Mouse (Mus musculus): Measurements from ENCODE around the gene Plcb1. TPM values are rescaled to one million over a fixed set of nuclear protein-coding genes. Genes with fewer than 3 reads are reported as not detected.

Plcb1 gene
- polyA plus RNA-seq, 1 experiment from 2014 or later: 10.7 TPM

- Histone ChIP-seq H3K4me3 (replicated peaks) (no peak overlapping the region), H3K4me2 (replicated peaks) (no peak overlapping the region), H3K4me1 (no peaks in the 10 kb centered on the region), H3K27me3 (no peaks in the 10 kb centered on the region), H3K9me3 (replicated peaks) (no peaks in the 10 kb centered on the region), H3K36me3 (no peaks in the 10 kb centered on the region), H3K27ac (replicated peaks) (no peak overlapping the region), H3K9ac (no peak overlapping the region)
- 87% methylated on average over 4 of the region's 4 CpGs for WGBS
- no peak for ATAC-seq (ENCODE audit: insufficient number of reproducible peaks, low FRiP score, low TSS enrichment, low read depth)
These were observed 57.0 kb downstream of the Plcb1 start for GRCm38 (mm10) chr2:134842883-134843282.

DNA sequence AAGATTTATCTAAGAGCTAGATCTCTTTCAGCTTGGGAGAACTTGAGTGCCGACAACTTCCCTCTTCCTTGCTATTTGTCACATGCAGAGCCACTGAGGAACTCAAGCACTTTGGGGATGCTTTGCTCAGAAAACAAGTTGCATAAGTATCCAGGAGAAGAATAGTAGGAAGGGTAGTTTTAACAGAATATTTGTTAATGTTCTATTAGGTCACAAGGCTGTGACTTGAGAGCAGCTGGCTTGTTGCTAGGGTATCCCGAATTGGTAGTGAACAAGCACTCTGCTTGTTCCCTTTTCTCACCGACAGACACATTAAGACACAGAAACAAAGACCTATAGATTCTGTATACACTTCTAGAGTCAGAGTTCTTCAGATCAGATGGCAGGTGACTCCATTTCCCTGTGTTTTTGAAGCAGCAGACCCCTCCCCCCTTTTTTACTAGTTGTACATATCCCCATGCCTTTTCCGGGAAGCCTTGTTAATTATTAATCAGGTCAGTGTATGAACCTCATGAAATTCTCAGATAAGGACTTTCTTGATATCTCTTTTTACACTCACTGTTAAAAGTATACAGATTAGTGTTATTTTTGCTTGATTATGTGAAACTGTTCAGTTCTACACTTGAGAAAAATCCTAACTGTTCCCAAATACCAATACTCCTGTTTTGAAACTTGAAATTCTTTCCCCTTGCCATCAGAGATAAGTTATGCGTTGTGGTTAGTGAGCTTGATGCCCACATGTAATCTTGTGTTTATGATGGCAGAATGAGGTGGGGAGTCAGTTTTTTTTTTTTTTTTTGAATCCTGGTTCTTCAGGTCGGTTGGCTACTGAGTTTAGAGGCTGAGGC is 58.7 kb downstream of the Plcb1 start:
- no peaks in the 10 kb centered on the region for H3K36me3 ChIP-seq
- no peak overlapping the region for H3K4me3 ChIP-seq (replicated peaks)
- H3K27me3 ChIP-seq: no peaks in the 10 kb centered on the region
- no peaks in the 10 kb centered on the region for H3K4me1 ChIP-seq
- H3K27ac ChIP-seq (replicated peaks): no peak overlapping the region
- H3K4me2 ChIP-seq (replicated peaks): no peak overlapping the region
- no peak overlapping the region for H3K9ac ChIP-seq
- WGBS: 72% methylated on average over 6 of the region's 6 CpGs
- no peaks in the 10 kb centered on the region for H3K9me3 ChIP-seq (replicated peaks)
- ATAC-seq (ENCODE audit: insufficient number of reproducible peaks, low FRiP score, low TSS enrichment, low read depth): no peak

DNA sequence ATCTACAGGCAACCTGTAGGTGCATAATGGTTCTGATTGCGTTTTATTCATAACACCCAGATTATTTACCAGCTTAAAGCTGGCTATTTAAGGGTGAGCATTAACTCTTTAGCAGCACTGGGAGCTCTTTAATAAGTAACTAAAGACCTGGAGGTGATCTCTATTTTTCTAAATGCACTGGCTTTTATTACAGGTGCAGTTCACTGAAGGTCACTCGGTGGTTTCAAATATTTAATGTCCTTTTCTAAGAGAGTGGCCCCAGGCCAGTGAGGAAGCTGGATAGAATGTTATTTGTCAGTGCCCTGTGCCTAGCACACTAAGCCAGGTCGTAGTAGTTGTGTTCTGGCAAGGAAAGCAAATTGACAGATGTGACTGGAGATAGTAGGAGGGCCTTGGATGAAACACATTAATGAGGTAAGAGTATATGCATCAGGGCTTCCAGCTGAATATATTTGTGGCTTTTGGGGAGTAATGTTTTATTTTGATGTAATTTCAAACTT is 59.4 kb downstream of the Plcb1 start:
- 57% methylated on average over 3 of the region's 3 CpGs for WGBS

DNA sequence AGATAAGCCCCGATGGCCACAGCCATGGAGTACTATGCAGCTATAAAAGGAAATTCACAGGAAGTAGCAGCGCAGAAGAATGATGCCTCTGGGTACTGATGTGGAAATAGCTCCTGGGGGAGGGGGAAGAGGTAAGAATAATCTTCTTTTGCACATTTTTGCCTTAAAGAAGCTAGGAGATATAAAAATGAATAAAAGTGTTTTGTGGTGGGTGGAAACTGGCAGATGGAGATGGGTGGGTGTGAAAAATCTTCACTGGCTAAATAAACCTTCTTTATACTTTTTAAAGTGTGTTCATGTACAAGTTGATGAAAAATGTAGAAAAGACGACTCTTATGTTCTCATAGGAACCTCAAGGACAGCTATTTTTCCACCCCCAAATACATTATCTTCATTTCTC is 60.7 kb downstream of the Plcb1 start:
- 86% methylated on average over 3 of the region's 3 CpGs for WGBS

More for the DNA sequence above, 59.4 kb downstream of the Plcb1 start:
- no peak for ATAC-seq (ENCODE audit: insufficient number of reproducible peaks, low FRiP score, low TSS enrichment, low read depth)
- Histone ChIP-seq H3K9me3 (replicated peaks) (no peaks in the 10 kb centered on the region), H3K4me3 (replicated peaks) (no peak overlapping the region), H3K36me3 (no peaks in the 10 kb centered on the region), H3K9ac (no peak overlapping the region), H3K4me1 (no peaks in the 10 kb centered on the region), H3K27ac (replicated peaks) (no peak overlapping the region), H3K4me2 (replicated peaks) (no peak overlapping the region), H3K27me3 (no peaks in the 10 kb centered on the region)

DNA sequence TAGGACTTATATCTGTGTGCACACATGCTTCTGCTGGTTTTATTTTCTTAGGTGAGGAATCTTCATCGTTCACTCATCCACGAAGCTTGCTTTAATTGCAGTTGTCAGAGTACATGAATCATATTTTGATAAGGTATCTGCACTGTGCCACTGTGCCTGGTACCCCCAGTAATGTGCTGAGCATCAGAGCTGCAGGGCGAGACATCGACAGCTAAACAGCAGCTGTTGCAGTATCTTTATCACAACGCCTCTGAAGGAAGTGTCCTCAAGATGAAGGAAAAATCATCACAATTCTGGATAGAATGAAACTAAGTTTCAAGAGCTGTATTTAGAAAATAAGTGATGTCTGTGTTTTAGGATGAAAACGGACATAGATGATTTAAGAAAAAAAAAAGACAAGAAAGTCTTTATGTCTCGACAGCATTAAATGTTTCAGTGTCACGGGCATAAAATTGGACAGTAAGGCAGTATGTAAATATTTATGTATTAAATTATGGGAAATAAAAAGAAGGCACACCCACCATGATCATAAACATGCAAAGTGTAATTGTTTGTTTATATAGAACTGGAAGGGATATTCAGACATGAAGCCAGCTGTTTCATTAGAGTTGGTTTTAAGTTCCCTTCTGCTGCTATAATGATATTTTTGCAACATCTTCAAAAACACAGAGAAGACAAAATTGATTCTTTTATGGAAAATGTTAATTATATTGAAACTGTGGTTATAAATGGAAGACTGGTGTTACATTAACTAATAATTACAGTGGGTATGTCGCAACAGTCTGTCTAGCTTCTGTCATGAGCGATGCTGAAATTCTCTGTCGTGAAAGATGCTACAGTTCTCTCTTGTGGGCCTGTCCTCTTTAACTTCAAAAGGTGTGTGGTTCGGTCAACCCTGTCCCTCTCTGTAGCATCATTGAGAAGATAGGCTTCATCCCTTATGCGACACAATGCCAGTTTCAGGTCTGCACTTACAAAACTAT is 65.6 kb downstream of the Plcb1 start:
- Histone ChIP-seq H3K4me3 (replicated peaks) (no peak overlapping the region), H3K9me3 (replicated peaks) (no peaks in the 10 kb centered on the region), H3K36me3 (no peaks in the 10 kb centered on the region), H3K4me1 (no peaks in the 10 kb centered on the region), H3K9ac (no peak overlapping the region), H3K4me2 (replicated peaks) (no peak overlapping the region), H3K27me3 (no peaks in the 10 kb centered on the region), H3K27ac (replicated peaks) (no peak overlapping the region)
- 78% methylated on average over 13 of the region's 13 CpGs for WGBS
- no peak for ATAC-seq (ENCODE audit: insufficient number of reproducible peaks, low FRiP score, low TSS enrichment, low read depth)

More for the DNA sequence above, 60.7 kb downstream of the Plcb1 start:
- no peak overlapping the region for H3K9ac ChIP-seq
- H3K27ac ChIP-seq (replicated peaks): no peak overlapping the region
- H3K9me3 ChIP-seq (replicated peaks): no peaks in the 10 kb centered on the region
- H3K4me1 ChIP-seq: no peaks in the 10 kb centered on the region
- ATAC-seq (ENCODE audit: insufficient number of reproducible peaks, low FRiP score, low TSS enrichment, low read depth): no peak
- no peaks in the 10 kb centered on the region for H3K36me3 ChIP-seq
- H3K4me3 ChIP-seq (replicated peaks): no peak overlapping the region
- H3K4me2 ChIP-seq (replicated peaks): no peak overlapping the region
- no peaks in the 10 kb centered on the region for H3K27me3 ChIP-seq

GRCm38 (mm10) chr2:134856239-134856638 is 70.4 kb downstream of the Plcb1 start:
- no peaks in the 10 kb centered on the region for H3K9me3 ChIP-seq (replicated peaks)
- H3K4me2 ChIP-seq (replicated peaks): no peak overlapping the region
- no peak overlapping the region for H3K27ac ChIP-seq (replicated peaks)
- no peaks in the 10 kb centered on the region for H3K27me3 ChIP-seq
- H3K36me3 ChIP-seq: no peaks in the 10 kb centered on the region
- no peak overlapping the region for H3K4me3 ChIP-seq (replicated peaks)
- ATAC-seq (ENCODE audit: insufficient number of reproducible peaks, low FRiP score, low TSS enrichment, low read depth): no peak
- H3K9ac ChIP-seq: no peak overlapping the region
- H3K4me1 ChIP-seq: no peaks in the 10 kb centered on the region

DNA sequence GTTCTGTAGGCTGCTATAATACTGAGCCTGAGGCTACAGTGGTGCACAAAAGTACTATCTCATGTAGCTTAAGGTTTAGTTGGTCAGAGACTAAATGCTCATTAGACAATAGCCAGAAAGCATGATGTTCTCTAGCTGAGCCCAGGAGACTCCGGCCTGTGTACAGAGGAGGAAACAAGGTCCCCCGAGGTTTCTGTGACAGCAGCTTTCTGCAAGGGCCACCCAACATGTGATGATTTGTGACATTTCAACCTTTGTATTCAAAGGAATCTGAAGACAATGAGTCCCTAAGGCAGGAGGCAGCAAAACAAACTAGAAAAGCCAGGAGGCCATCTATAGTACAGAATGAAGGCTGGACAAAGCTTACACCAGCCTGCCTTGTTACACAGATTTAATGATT is 70.8 kb downstream of the Plcb1 start:
- ATAC-seq (ENCODE audit: insufficient number of reproducible peaks, low FRiP score, low TSS enrichment, low read depth): no peak
- Histone ChIP-seq H3K4me2 (replicated peaks) (no peak overlapping the region), H3K36me3 (no peaks in the 10 kb centered on the region), H3K27ac (replicated peaks) (no peak overlapping the region), H3K27me3 (no peaks in the 10 kb centered on the region), H3K9ac (no peak overlapping the region), H3K9me3 (replicated peaks) (no peaks in the 10 kb centered on the region), H3K4me1 (no peaks in the 10 kb centered on the region), H3K4me3 (replicated peaks) (no peak overlapping the region)
- WGBS: 53% methylated on average over 2 of the region's 2 CpGs

- Histone ChIP-seq H3K27ac (replicated peaks) (no peak overlapping the region), H3K4me2 (replicated peaks) (no peak overlapping the region), H3K36me3 (no peaks in the 10 kb centered on the region), H3K9ac (no peak overlapping the region), H3K4me3 (replicated peaks) (no peak overlapping the region), H3K27me3 (no peaks in the 10 kb centered on the region), H3K4me1 (no peaks in the 10 kb centered on the region), H3K9me3 (replicated peaks) (no peaks in the 10 kb centered on the region)
- WGBS: 67% methylated on average over 7 of the region's 7 CpGs
- no peak for ATAC-seq (ENCODE audit: insufficient number of reproducible peaks, low FRiP score, low TSS enrichment, low read depth)
These were observed 79.2 kb downstream of the Plcb1 start for GRCm38 (mm10) chr2:134864985-134865645.

DNA sequence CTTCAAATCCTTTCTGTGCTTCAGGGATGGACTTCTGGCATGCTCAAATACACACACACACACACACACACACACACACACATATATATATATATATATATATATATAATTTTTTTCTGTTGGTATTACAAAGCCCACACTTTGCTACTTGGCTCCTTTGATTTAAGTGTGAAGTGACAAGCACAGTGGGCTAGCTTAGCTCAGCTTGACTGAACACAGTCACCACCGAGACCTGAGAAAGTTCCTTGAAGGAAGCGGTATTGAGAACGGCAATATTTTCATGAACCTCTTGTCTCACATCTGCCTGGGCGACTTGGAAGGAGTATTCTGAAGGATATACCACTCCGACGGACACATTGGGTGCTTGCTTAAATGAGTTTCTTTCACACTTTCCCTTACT is 81.5 kb downstream of the Plcb1 start:
- H3K27ac ChIP-seq (replicated peaks): no peak overlapping the region
- no peak overlapping the region for H3K9ac ChIP-seq
- 93% methylated on average over 6 of the region's 6 CpGs for WGBS
- no peak overlapping the region for H3K4me2 ChIP-seq (replicated peaks)
- no peaks in the 10 kb centered on the region for H3K27me3 ChIP-seq
- H3K36me3 ChIP-seq: no peaks in the 10 kb centered on the region
- ATAC-seq (ENCODE audit: insufficient number of reproducible peaks, low FRiP score, low TSS enrichment, low read depth): no peak
- no peak overlapping the region for H3K4me3 ChIP-seq (replicated peaks)
- H3K4me1 ChIP-seq: no peaks in the 10 kb centered on the region
- no peaks in the 10 kb centered on the region for H3K9me3 ChIP-seq (replicated peaks)

DNA sequence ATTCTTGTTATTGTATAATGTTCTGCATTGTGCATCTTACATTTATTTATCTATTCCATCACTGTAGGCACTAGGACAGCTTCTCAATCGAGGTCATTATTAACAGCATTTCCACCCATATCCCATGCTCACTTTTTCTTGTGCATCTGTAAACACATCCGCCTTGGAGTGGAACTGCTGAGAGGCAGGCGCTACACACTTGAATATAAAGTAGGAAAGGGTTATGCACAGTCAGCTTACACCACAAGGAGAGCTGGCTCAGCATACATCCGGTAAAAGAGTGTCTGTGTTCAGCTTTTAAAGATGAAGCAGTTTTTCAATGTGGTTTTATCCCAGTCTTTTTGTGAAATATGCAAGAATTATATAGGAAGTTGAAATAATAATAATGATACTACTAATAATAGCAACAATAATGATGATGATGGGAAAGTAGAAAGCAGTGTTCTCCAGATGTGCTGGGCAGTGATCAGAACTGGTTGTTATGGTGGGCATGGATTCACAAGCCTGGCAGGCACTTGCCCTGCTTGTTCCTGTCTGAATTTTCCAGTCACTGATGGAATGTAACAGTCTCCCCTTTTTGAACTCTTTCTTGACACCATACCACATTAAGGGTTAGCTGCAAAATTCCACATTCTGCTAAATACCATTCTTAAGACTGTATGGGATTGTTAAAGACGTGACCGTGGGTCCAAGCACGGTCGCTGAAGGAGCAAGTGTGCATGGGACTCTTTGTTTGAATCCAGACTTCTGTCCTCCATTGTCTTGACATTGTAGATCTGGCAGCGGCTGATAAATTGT is 86.0 kb downstream of the Plcb1 start:
- WGBS: 74% methylated on average over 9 of the region's 9 CpGs
- H3K27me3 ChIP-seq: no peaks in the 10 kb centered on the region
- ATAC-seq (ENCODE audit: insufficient number of reproducible peaks, low FRiP score, low TSS enrichment, low read depth): no peak
- H3K9ac ChIP-seq: no peak overlapping the region
- no peak overlapping the region for H3K4me2 ChIP-seq (replicated peaks)
- H3K36me3 ChIP-seq: no peaks in the 10 kb centered on the region
- H3K9me3 ChIP-seq (replicated peaks): no peaks in the 10 kb centered on the region
- H3K4me3 ChIP-seq (replicated peaks): no peak overlapping the region
- no peaks in the 10 kb centered on the region for H3K4me1 ChIP-seq
- no peak overlapping the region for H3K27ac ChIP-seq (replicated peaks)
